Mouse (Mus musculus): Measurements from ENCODE around the gene Sema7a. TPM values are rescaled to one million over a fixed set of nuclear protein-coding genes. Genes with fewer than 3 reads are reported as not detected.

Gene Sema7a
- polyA plus RNA-seq, 1 experiment from 2014 or later, result 2.5 TPM

DNA sequence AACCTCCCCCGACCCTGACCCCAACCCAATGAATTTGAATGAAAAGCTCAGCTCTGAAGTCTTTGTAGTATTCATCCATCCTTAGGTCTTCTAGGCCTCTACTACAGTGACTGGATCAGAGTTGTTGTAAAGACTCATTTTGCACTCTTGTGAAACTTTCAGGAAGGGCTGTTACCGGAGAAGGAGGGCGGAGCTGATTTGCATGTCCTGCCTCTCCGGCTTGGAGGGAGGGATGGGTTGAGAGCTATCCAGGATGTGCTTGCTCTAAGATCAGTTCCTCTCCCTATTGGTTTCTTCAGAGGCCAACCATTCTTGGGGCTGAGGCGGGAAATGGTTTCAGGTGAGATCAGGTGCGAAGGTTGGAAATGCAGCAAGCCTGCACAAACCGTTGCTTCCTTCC is 71.1 kb downstream of the Sema7a start:
- Histone ChIP-seq H3K9me3 (no peaks in the 10 kb centered on the region), H3K4me3 (no peak overlapping the region), H3K27me3 (no peaks in the 10 kb centered on the region), H3K4me1 (replicated peaks) (peaks cover 15% of the 10 kb centered on the region), H3K4me2 (no peak overlapping the region), H3K36me3 (no peaks in the 10 kb centered on the region), H3K9ac (no peak overlapping the region), H3K27ac (replicated peaks) (no peak overlapping the region)
- WGBS, result 55% methylated on average over 7 of the region's 7 CpGs
- ATAC-seq (ENCODE audit: low FRiP score, low read depth), result no peak

DNA sequence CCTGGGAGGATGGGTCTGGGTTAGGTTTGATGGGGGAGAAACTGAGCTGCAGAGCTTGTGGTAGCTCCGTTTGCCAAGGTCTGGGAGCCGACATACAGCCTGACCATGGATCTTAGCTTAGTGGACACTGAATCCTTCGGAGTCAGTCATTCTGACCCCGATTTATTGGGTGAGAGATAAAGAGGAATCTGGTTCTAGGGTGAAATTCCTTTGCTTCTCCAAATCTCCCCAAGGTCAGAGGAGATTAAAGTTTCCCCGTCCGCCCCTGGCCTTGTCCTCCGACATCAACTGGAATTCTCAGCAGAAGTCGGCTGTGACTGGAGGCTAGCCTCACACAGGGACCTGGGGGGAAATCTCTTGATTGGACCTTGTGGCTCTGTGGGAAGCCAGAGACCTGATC is 71.6 kb downstream of the Sema7a start:
- no peak overlapping the region for H3K4me3 ChIP-seq
- H3K9ac ChIP-seq, result no peak overlapping the region
- no peak overlapping the region for H3K27ac ChIP-seq (replicated peaks)
- H3K4me1 ChIP-seq (replicated peaks), result peaks cover 15% of the 10 kb centered on the region
- no peaks in the 10 kb centered on the region for H3K36me3 ChIP-seq
- no peak overlapping the region for H3K4me2 ChIP-seq
- H3K27me3 ChIP-seq, result no peaks in the 10 kb centered on the region
- no peak for ATAC-seq (ENCODE audit: low FRiP score, low read depth)
- H3K9me3 ChIP-seq, result no peaks in the 10 kb centered on the region
- 87% methylated on average over 8 of the region's 8 CpGs for WGBS

Other genes starting within 250 kb of the Sema7a start
- 30.8 and 31.0 TPM in 2 replicates for gene Edc3, start 231.6 kb upstream of the Sema7a start, polyA plus RNA-seq (2015; fragmentation: Nextera tagmentation; extraction: Ambion mirVana)
- gene Clk3, start 174.3 kb upstream of the Sema7a start, polyA plus RNA-seq (2015; fragmentation: Nextera tagmentation; extraction: Ambion mirVana), result 65.5 and 67.0 TPM in 2 replicates
- 7.7 and 8.5 TPM in 2 replicates for gene Arid3b, start 103.3 kb upstream of the Sema7a start, polyA plus RNA-seq (2015; fragmentation: Nextera tagmentation; extraction: Ambion mirVana)
- gene Ubl7, start 29.1 kb upstream of the Sema7a start, polyA plus RNA-seq (2015; fragmentation: Nextera tagmentation; extraction: Ambion mirVana), result 164 and 172 TPM in 2 replicates
- gene Cyp11a1, start 66.3 kb downstream of the Sema7a start, polyA plus RNA-seq (2015; fragmentation: Nextera tagmentation; extraction: Ambion mirVana), result 1.4 and 2.3 TPM in 2 replicates
- gene Stra6, start 123.7 kb downstream of the Sema7a start, polyA plus RNA-seq (2015; fragmentation: Nextera tagmentation; extraction: Ambion mirVana), result 16.0 and 17.5 TPM in 2 replicates
- gene Ccdc33, start 178.7 kb downstream of the Sema7a start, polyA plus RNA-seq (2015; fragmentation: Nextera tagmentation; extraction: Ambion mirVana), result 0.38 and 0.58 TPM in 2 replicates

Data from hindbrain, embryonic 15.5 days (tissue).